Mouse (Mus musculus) brown adipose tissue, adult 24 weeks (tissue): ENCODE measurements around the gene Mt3. TPM values are rescaled to one million over a fixed set of nuclear protein-coding genes. Genes with fewer than 3 reads are reported as not detected.

Source experiments
- H3K27ac ChIP-seq: fragments of 200-500 bp; replicated peaks from 2 replicates; pipeline ENCODE4 v1.5.1; 2012; ENCODE audit warnings: low read depth, mild to moderate bottlenecking, low read length
- H3K4me1 ChIP-seq: fragments of 200-500 bp; 2 replicates; pipeline ENCODE4 v1.6.1; 2012; ENCODE audit warnings: low read length, mixed read lengths; ENCODE audit not compliant: control insufficient read depth, insufficient read depth, insufficient read length
- H3K4me3 ChIP-seq: fragments of 200-500 bp; 2 replicates; pipeline ENCODE4 v1.5.1; 2012; ENCODE audit warnings: low read depth, mild to moderate bottlenecking, low read length, moderate library complexity; ENCODE audit not compliant: insufficient read depth
- polyA plus RNA-seq: library from polyadenylated mRNA; stranded (reverse); fragments of >200 nt; gene quantifications from 2 replicates; pipeline ENCODE4 v1.2.4, GENCODE M21; 2012; ENCODE audit not compliant: missing spikeins, insufficient read depth, insufficient read length

The Mt3 gene
- polyA plus RNA-seq, 1 experiment, result not detected

- Histone ChIP-seq H3K4me3 (no peak overlapping the region), H3K4me1 (peaks cover 5% of the 10 kb centered on the region), H3K27ac (no peak overlapping the region)
Measured at GRCm38 (mm10) chr8:94187290-94188002, 35.0 kb downstream of the Mt3 start.

GRCm38 (mm10) chr8:94189275-94190031 lies 37.0 kb downstream of the Mt3 start:
- peaks cover 3% of the 10 kb centered on the region for H3K4me1 ChIP-seq
- no peak overlapping the region for H3K27ac ChIP-seq
- H3K4me3 ChIP-seq, result no peak overlapping the region

- Histone ChIP-seq H3K4me1 (peaks cover 3% of the 10 kb centered on the region), H3K27ac (peak overlapping the region; percentile 42; the same call in 1 of the 2 replicates)
Measured at GRCm38 (mm10) chr8:94191101-94191691, 38.8 kb downstream of the Mt3 start.

GRCm38 (mm10) chr8:94192926-94193325 lies 40.5 kb downstream of the Mt3 start:
- Histone ChIP-seq H3K4me3 (no peak overlapping the region), H3K27ac (no peak overlapping the region), H3K4me1 (peaks cover 3% of the 10 kb centered on the region; the same call in 1 of the 2 replicates)

More at GRCm38 (mm10) chr8:94191101-94191691, 38.8 kb downstream of the Mt3 start:
- peak overlapping the region; percentile 34 for H3K4me3 ChIP-seq

- H3K4me1 ChIP-seq, result no peaks in the 10 kb centered on the region
- no peak overlapping the region for H3K4me3 ChIP-seq
- no peak overlapping the region for H3K27ac ChIP-seq
Measured at GRCm38 (mm10) chr8:94194591-94195223, 42.3 kb downstream of the Mt3 start.

GRCm38 (mm10) chr8:94199202-94199869 lies 46.9 kb downstream of the Mt3 start:
- no peak overlapping the region for H3K27ac ChIP-seq
- no peaks in the 10 kb centered on the region for H3K4me1 ChIP-seq
- no peak overlapping the region for H3K4me3 ChIP-seq

Other genes starting within 250 kb of the Mt3 start
- gene Amfr, start 139.8 kb upstream of the Mt3 start, polyA plus RNA-seq, result 45.8 and 66.8 TPM in 2 replicates
- 27.6 and 28.7 TPM in 2 replicates for gene Nudt21, start 115.6 kb upstream of the Mt3 start, polyA plus RNA-seq
- gene Ogfod1, start 115.4 kb upstream of the Mt3 start, polyA plus RNA-seq, result 6.5 and 11.2 TPM in 2 replicates
- 8.3 and 10.9 TPM in 2 replicates for gene Bbs2, start 53.7 kb upstream of the Mt3 start, polyA plus RNA-seq
- not detected in 2 replicates for gene Mt4, start 15.4 kb upstream of the Mt3 start, polyA plus RNA-seq
- gene Mt2, start 20.1 kb downstream of the Mt3 start, polyA plus RNA-seq, result 62.4 and 160 TPM in 2 replicates
- gene Mt1, start 26.5 kb downstream of the Mt3 start, polyA plus RNA-seq, result 526 and 987 TPM in 2 replicates
- gene Nup93, start 62.0 kb downstream of the Mt3 start, polyA plus RNA-seq, result 5.0 and 6.4 TPM in 2 replicates
- not detected in 2 replicates for gene Slc12a3, start 176.6 kb downstream of the Mt3 start, polyA plus RNA-seq
- 54.7 and 91.5 TPM in 2 replicates for gene Herpud1, start 233.8 kb downstream of the Mt3 start, polyA plus RNA-seq